Mouse (Mus musculus) midbrain, embryonic 12.5 days (tissue): ENCODE data around the gene Vezf1. TPM values are rescaled to one million over a fixed set of nuclear protein-coding genes. Genes with fewer than 3 reads are reported as not detected.
"Not testable (repeated sequence)": the region's sequence is repeated elsewhere in the genome, so short reads cannot be mapped to it uniquely, and the experiment has no call there.

Experiments used
- ATAC-seq: fragments of 200-750 bp; cut with Nextera tagmentation; 2 replicates; pipeline ENCODE4 v1.8.0; 2017; ENCODE audit warnings: low read depth, moderate TSS enrichment, moderate library complexity; ENCODE audit not compliant: low FRiP score
- H3K27ac ChIP-seq: fragments of 300-500 bp; sonication (generic); replicated peaks from 2 replicates; pipeline ENCODE4 v1.5.1; 2016; ENCODE audit warnings: mild to moderate bottlenecking
- H3K27me3 ChIP-seq: fragments of 300-500 bp; sonication (generic); 2 replicates; pipeline ENCODE4 v1.6.1; 2016; ENCODE audit warnings: mild to moderate bottlenecking
- H3K36me3 ChIP-seq: fragments of 300-500 bp; sonication (generic); 2 replicates; pipeline ENCODE4 v1.6.1; 2016
- H3K4me1 ChIP-seq: fragments of 300-500 bp; sonication (generic); 2 replicates; pipeline ENCODE4 v1.6.1; 2016
- H3K4me2 ChIP-seq: fragments of 300-500 bp; sonication (generic); replicated peaks from 2 replicates; pipeline ENCODE4 v1.6.1; 2016; ENCODE audit warnings: mild to moderate bottlenecking, moderate library complexity
- H3K4me3 ChIP-seq: fragments of 300-500 bp; sonication (generic); 2 replicates; pipeline ENCODE4 v1.5.1; 2016; ENCODE audit warnings: mild to moderate bottlenecking
- H3K9ac ChIP-seq: fragments of 300-500 bp; sonication (generic); replicated peaks from 2 replicates; pipeline ENCODE4 v1.6.1; 2016; ENCODE audit warnings: mild to moderate bottlenecking, moderate library complexity
- H3K9me3 ChIP-seq: fragments of 300-500 bp; sonication (generic); 2 replicates; pipeline ENCODE4 v1.6.1; 2016; ENCODE audit warnings: mild to moderate bottlenecking
- WGBS: fragments of 180-500 bp; shearing (Covaris S2); methylation state at CpG from one replicate; pipeline ENCODE4 v1.1.7; 2016; 5-methylcytosine and 5-hydroxymethylcytosine counted together
- polyA plus RNA-seq: library from polyadenylated mRNA; unstranded; fragments of >200 nt; fragmentation: Nextera tagmentation; extraction: Ambion mirVana; gene quantifications from 2 replicates; pipeline ENCODE4 v1.2.1, GENCODE M21; 2016

Gene Vezf1
- polyA plus RNA-seq, 1 experiment from 2014 or later: 88.6 TPM

DNA sequence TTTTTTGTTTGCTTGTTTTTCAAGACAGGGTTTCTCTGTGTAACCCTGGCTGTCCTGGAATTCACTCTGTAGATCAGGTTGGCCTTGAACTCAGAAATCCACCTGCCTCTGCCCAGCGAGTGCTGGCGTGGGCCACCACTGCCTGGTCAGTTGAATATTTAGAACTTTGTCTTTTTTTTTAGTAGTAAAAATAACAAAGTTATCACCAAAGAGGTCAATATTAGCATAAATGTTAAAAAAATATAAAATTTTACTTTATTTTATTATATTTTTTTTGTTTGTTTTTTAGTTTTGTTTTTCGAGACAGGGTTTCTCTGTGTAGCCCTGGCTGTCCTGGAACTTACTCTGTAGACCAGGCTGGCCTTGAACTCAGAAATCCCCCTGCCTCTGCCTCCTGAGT lies 22.9 kb upstream of the Vezf1 start:
- not testable (repeated sequence) for H3K27ac ChIP-seq, H3K9ac ChIP-seq, H3K4me2 ChIP-seq, H3K9me3 ChIP-seq, H3K27me3 ChIP-seq, ATAC-seq, H3K4me3 ChIP-seq
- 96% methylated on average over 3 of the region's 3 CpGs for WGBS
- H3K36me3 ChIP-seq: peaks cover 11% of the 10 kb centered on the region
- peaks cover 25% of the 10 kb centered on the region for H3K4me1 ChIP-seq

DNA sequence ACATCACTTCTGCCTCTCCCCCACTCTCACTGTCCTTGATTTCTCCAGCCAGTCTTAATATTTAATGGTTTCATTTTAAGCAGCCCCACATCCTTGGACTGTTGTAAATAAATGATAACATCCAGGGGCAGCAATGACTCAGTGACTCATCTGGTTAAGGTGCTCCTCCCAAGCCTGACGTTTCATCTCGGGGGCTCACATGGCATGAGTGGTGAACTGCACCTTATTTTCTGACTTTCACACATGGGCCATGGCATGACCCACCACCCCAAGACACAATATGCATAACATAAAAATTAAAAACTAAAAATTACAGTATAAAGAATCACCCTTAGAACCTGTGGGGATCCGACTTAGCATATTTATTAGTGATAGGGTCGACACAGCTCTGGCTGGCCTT lies 22.2 kb upstream of the Vezf1 start:
- ATAC-seq: no peak
- Histone ChIP-seq H3K4me1 (peaks cover 29% of the 10 kb centered on the region), H3K4me2 (peak overlapping the region; percentile 68; the same call in 1 of the 2 replicates), H3K4me3 (peak overlapping the region; percentile 97), H3K36me3 (peaks cover 15% of the 10 kb centered on the region), H3K9ac (no peak overlapping the region), H3K27me3 (no peaks in the 10 kb centered on the region), H3K27ac (no peak overlapping the region), H3K9me3 (no peaks in the 10 kb centered on the region)
- WGBS: 94% methylated on average over 4 of the region's 4 CpGs

DNA sequence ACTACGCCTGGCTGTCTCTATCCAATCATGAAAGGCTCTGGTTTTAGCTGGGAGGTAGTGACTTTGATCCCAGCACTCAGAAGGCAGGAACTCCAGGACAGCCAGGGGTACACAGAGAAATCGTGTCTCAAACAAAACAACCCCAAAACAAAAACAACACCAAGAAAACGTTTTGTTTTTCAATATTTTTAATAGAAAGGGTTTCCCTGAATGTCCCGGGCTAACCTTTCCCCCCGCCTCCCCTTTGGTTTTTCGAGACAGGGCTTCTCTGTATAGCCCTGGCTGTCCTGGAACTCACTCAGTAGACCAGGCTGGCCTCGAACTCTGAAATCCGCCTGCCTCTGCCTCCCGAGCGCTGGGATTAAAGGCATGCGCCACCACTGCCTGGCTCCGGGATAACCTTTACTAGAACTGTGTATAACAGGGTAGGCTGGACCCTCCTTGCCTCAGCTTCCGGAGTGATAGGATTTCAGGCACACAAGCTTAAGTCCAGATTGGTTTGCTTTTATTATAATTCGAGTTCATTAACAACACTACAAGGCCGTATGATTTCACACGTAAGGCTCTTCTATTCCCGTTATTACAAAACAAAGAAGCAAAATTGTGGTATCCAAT lies 21.6 kb upstream of the Vezf1 start:
- ATAC-seq: no peak
- peak overlapping the region; percentile 99 for H3K27ac ChIP-seq

DNA sequence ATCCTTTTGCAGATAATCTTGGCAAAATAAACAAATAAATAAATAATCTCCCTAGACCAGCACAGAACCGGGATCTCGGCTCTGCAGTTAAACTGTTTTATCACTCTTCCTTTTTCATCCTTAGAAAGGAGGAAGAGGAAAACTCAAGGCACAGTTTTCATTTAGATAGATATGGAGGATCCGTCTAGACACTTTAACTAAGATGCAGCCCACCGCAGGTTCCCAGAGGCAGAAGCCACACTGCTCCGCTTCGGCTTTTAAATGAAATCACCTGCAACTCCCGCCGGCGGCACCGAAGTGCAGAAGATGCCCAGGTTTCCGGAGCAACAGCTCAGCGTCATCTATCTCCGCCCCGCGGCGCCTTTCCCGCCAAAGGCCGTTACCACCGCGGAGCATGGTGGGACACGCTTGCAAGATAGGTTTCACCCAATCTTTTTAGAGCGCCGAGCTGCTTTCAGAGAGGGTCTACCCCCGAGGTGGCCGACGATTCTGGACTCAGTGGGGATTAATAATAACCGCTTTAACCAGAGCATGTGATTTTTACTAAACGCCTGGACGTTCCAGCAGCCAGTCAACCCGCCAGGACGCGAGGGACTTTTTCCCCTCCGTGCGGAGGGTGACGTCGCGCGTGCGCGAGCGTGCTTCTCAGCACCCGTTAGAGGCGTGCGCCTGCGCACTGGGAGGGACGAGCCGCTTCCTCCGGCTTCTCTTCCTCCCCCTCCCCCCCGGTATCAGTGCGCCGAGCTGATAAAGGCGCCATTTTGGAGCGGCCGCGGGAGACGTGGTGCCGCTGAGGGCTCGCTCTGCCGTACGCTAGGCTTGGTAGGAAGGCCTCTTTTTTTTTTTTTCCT lies 20.9 kb upstream of the Vezf1 start, which contains the start of gene Srsf1:
TSS of gene Srsf1 (plus strand) at position 430 of the 851 bp plus-strand sequence.
- Histone ChIP-seq H3K9ac (peak within 1 kb of the TSS; percentile 99), H3K4me2 (peak within 1 kb of the TSS; percentile 90), H3K9me3 (no peaks in the 10 kb centered on the region), H3K27me3 (no peaks in the 10 kb centered on the region), H3K4me1 (peaks cover 33% of the 10 kb centered on the region), H3K36me3 (peaks cover 18% of the 10 kb centered on the region), H3K27ac (peak within 1 kb of the TSS; percentile 99), H3K4me3 (peak within 1 kb of the TSS; percentile 97)
- WGBS: under 1% methylated on average over 58 of the region's 60 CpGs
- peak; percentile 87 for ATAC-seq

More for the DNA sequence above, 21.6 kb upstream of the Vezf1 start:
- WGBS: 61% methylated on average over 17 of the region's 17 CpGs
- no peaks in the 10 kb centered on the region for H3K27me3 ChIP-seq
- H3K9me3 ChIP-seq: no peaks in the 10 kb centered on the region
- H3K36me3 ChIP-seq: peaks cover 18% of the 10 kb centered on the region
- H3K4me3 ChIP-seq: peak overlapping the region; percentile 97
- peak overlapping the region; percentile 72 for H3K9ac ChIP-seq
- peaks cover 33% of the 10 kb centered on the region for H3K4me1 ChIP-seq
- H3K4me2 ChIP-seq: peak overlapping the region; percentile 68

DNA sequence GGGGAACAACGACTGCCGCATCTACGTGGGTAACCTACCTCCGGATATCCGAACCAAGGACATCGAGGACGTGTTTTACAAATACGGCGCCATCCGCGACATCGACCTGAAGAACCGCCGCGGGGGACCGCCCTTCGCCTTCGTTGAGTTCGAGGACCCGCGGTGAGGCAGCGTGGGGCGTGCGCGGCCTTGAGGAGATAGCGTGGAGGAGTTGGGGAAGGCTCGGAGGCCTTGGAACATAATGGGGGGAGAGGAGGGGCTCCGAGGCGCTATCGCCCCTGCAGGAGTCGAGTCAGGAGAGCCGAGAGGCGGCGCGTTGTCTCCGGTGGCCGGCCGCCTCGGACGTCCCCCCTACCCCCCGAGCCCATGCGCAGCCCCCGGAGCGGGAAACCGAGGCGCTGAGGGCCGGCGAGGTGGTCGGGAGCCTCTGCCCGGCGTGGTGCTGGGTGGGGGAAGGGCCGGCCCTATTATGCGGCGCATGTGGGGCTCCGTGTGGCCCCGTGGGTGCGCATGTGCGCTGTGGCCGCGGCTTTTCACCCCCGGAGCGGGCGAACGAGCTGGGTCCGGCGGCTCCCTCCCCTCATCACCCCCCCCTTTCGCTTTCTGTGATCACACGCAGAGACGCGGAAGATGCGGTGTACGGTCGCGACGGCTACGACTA lies 20.1 kb upstream of the Vezf1 start:
- Histone ChIP-seq H3K9me3 (no peaks in the 10 kb centered on the region), H3K27me3 (no peaks in the 10 kb centered on the region), H3K4me3 (peak overlapping the region; percentile 97), H3K4me1 (peaks cover 38% of the 10 kb centered on the region), H3K9ac (peak overlapping the region; percentile 99), H3K4me2 (peak overlapping the region; percentile 90), H3K36me3 (peaks cover 24% of the 10 kb centered on the region), H3K27ac (peak overlapping the region; percentile 99)
- ATAC-seq: peak; percentile 84
- WGBS: under 1% methylated on average over 75 of the region's 76 CpGs

DNA sequence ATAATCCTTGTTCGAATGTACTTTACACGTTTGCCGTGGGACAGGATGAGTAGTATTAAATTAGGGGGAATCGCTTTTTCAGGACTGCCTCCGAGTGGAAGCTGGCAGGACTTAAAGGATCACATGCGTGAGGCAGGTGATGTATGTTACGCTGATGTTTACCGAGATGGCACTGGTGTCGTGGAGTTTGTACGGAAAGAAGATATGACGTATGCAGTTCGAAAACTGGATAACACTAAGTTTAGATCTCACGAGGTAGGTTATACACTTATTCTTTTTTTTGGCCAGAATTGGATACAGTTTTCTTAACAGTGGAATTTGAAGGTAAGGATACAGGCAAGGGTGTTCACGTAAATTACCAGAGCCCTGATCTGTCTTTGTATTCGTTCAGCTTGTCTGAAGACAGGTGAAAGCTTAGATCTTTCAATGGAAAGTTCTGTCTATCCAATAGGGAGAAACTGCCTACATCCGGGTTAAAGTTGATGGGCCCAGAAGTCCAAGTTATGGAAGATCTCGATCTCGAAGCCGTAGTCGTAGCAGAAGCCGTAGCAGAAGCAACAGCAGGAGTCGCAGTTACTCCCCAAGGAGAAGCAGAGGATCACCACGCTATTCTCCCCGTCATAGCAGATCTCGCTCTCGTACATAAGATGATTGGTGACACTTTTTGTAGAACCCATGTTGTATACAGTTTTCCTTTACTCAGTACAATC lies 19.0 kb upstream of the Vezf1 start:
- H3K27me3 ChIP-seq: no peaks in the 10 kb centered on the region
- WGBS: 28% methylated on average over 26 of the region's 26 CpGs
- peak overlapping the region; percentile 97 for H3K4me3 ChIP-seq
- peak overlapping the region; percentile 90 for H3K4me2 ChIP-seq
- H3K36me3 ChIP-seq: peaks cover 29% of the 10 kb centered on the region
- ATAC-seq: no peak
- H3K27ac ChIP-seq: 0 out of 2 replicates have a peak overlapping the region, but pooled peaks have one; percentile 3
- H3K9ac ChIP-seq: peak overlapping the region; percentile 99
- no peaks in the 10 kb centered on the region for H3K9me3 ChIP-seq
- peaks cover 38% of the 10 kb centered on the region for H3K4me1 ChIP-seq

DNA sequence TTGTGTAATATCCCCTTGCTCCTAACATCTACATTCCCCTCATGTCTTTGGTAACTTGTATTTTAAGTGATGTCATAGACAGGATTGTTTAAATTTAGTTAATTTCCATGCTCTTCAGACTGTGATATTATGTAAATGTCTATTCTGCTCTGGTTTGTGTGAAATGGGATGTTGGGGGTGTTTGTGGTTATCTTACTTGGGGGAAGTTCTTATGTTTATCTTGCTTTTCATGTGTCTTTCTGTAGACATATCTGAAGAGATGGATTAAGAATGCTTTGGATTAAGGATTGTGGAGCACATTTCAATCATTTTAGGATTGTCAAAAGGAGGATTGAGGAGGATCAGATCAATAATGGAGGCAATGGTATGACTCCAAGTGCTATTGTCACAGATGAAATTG lies 18.3 kb upstream of the Vezf1 start:
- H3K9me3 ChIP-seq: no peaks in the 10 kb centered on the region
- peak overlapping the region; percentile 97 for H3K4me3 ChIP-seq
- no peaks in the 10 kb centered on the region for H3K27me3 ChIP-seq
- peak overlapping the region; percentile 90 for H3K4me2 ChIP-seq
- peak overlapping the region; percentile 99 for H3K9ac ChIP-seq
- no peak overlapping the region for H3K27ac ChIP-seq
- H3K4me1 ChIP-seq: peaks cover 38% of the 10 kb centered on the region
- ATAC-seq: no peak
- H3K36me3 ChIP-seq: peaks cover 30% of the 10 kb centered on the region

DNA sequence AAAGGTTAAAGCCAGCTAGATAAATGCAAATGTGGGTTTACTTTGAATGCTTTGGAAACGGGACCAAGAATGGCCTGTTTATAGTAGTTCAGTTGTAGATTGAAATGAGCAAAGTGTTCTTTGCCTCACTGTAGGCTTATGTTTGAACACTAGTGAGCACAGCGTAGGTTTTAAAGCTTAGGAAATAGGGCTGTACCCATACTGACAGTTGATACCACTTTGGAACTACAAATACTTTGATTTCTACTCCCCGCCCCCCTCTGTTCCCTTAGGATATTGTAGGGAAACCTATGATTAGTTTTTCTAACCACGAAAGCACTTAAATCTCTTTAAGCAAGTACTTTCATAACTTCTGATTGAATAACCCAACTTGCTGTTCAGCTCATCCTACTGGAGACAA lies 15.4 kb upstream of the Vezf1 start:
- Histone ChIP-seq H3K27me3 (no peaks in the 10 kb centered on the region), H3K9ac (no peak overlapping the region), H3K9me3 (no peaks in the 10 kb centered on the region), H3K4me2 (no peak overlapping the region), H3K4me1 (peaks cover 27% of the 10 kb centered on the region), H3K4me3 (no peak overlapping the region), H3K27ac (no peak overlapping the region), H3K36me3 (peaks cover 31% of the 10 kb centered on the region)
- no peak for ATAC-seq
- 81% methylated on average over 4 of the region's 4 CpGs for WGBS

DNA sequence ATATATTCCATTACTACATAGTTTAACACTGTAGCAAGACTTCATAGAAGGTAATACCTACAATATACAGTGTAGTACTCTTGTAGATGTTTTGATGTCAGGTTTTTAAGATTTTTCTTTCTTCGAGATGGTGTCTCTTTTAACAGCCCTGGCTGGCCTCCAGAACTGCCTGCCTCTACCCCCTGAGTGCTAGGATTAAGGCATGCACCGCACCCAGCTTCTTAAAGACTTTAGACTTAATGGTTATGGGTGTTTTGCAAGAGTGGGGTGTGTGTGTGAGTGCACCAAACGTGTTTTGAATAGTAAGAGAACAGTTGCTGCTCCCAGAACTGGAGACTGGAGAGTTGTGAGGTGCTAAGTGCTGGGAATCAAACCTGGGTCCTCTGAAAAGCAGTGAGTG lies 14.3 kb upstream of the Vezf1 start:
- ATAC-seq: no peak
- Histone ChIP-seq H3K27ac (0 out of 2 replicates have a peak overlapping the region, but pooled peaks have one; percentile 7), H3K4me3 (no peak overlapping the region), H3K4me2 (no peak overlapping the region), H3K9ac (no peak overlapping the region), H3K27me3 (no peaks in the 10 kb centered on the region), H3K9me3 (no peaks in the 10 kb centered on the region), H3K4me1 (peaks cover 26% of the 10 kb centered on the region), H3K36me3 (peaks cover 31% of the 10 kb centered on the region)
- WGBS: 61% methylated on average over 3 of the region's 3 CpGs

DNA sequence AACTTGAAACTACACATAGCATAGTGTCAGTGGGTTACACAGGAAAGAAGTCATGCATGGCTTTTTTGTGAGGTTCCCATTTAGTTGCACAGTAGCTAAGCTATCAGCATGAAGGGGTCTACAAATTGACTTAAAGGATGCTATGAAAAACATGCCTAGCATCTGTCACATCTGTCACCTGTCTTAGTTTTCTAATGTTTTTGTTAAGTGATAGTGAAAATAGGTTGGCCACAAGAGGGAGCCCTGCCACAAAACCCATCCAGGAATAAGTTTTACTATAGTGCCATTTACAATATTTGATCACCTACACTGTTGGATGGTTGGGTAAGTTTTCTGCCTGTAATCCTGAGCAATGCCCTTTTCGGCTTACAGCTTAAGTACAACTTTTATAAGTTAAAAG lies 13.5 kb upstream of the Vezf1 start:
- H3K4me3 ChIP-seq: no peak overlapping the region
- no peak overlapping the region for H3K27ac ChIP-seq
- no peak overlapping the region for H3K4me2 ChIP-seq
- no peak overlapping the region for H3K9ac ChIP-seq
- H3K36me3 ChIP-seq: peaks cover 26% of the 10 kb centered on the region
- no peaks in the 10 kb centered on the region for H3K9me3 ChIP-seq
- peaks cover 19% of the 10 kb centered on the region for H3K4me1 ChIP-seq
- H3K27me3 ChIP-seq: no peaks in the 10 kb centered on the region
- WGBS: 83% methylated on average over 1 of the region's 1 CpGs
- ATAC-seq: no peak

DNA sequence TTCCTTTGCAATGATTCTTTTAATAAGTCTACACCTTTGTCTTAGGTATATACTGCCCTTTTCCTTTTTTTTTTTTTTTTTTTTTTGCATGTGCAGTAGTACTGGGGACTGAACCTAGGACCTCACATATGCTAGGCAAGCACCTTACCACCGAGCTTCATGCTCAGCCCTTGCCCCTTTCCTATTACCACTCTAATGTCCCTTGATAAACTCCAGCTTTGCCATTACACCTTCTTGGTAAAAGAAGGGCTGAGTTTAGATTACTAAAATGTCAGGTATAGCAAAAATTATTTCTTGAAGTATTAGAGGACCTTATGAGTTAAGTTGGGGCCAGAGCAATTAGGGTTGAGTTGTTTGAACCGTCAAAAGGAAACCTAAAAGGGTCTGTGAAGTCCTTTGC lies 12.3 kb upstream of the Vezf1 start:
- WGBS: 89% methylated on average over 2 of the region's 2 CpGs
- no peak overlapping the region for H3K4me2 ChIP-seq
- peaks cover 10% of the 10 kb centered on the region for H3K4me1 ChIP-seq
- H3K27ac ChIP-seq: no peak overlapping the region
- no peak for ATAC-seq
- peaks cover 17% of the 10 kb centered on the region for H3K36me3 ChIP-seq
- no peaks in the 10 kb centered on the region for H3K27me3 ChIP-seq
- H3K4me3 ChIP-seq: no peak overlapping the region
- H3K9me3 ChIP-seq: no peaks in the 10 kb centered on the region
- H3K9ac ChIP-seq: no peak overlapping the region
